Mouse (Mus musculus) retina, postnatal 7 days (tissue): ENCODE data around the gene Rnf10.

Experiments used
- DNase-seq: peaks from one replicate; pipeline ENCODE4 v3.0.0-alpha.2; 2012; ENCODE audit warnings: low read depth, low spot score

Rnf10 gene

GRCm38 (mm10) chr5:115235323-115235771 is 37.4 kb downstream of the Rnf10 start:
- peak; percentile 63 for DNase-seq

- no peak for DNase-seq
These were observed 38.2 kb downstream of the Rnf10 start for GRCm38 (mm10) chr5:115234519-115234918.

- DNase-seq = no peak
These were observed 39.5 kb downstream of the Rnf10 start for GRCm38 (mm10) chr5:115233031-115233780.

GRCm38 (mm10) chr5:115232516-115232915 is 40.2 kb downstream of the Rnf10 start:
- DNase-seq = no peak

- DNase-seq = no peak
These were observed 41.1 kb downstream of the Rnf10 start for GRCm38 (mm10) chr5:115231552-115232120.

GRCm38 (mm10) chr5:115230830-115231551 is 41.7 kb downstream of the Rnf10 start:
- DNase-seq = no peak

GRCm38 (mm10) chr5:115222485-115222884 is 50.2 kb downstream of the Rnf10 start:
- no peak for DNase-seq

- DNase-seq = no peak
These were observed 51.6 kb downstream of the Rnf10 start for GRCm38 (mm10) chr5:115220931-115221640.

GRCm38 (mm10) chr5:115217998-115218397 is 54.7 kb downstream of the Rnf10 start:
- no peak for DNase-seq

- no peak for DNase-seq
These were observed 57.2 kb downstream of the Rnf10 start for GRCm38 (mm10) chr5:115215273-115216185.

- DNase-seq = no peak
These were observed 57.8 kb downstream of the Rnf10 start for GRCm38 (mm10) chr5:115214864-115215263.

GRCm38 (mm10) chr5:115212861-115213260 is 59.8 kb downstream of the Rnf10 start:
- no peak for DNase-seq

GRCm38 (mm10) chr5:115212451-115212850 is 60.2 kb downstream of the Rnf10 start:
- no peak for DNase-seq

- no peak for DNase-seq
These were observed 62.3 kb downstream of the Rnf10 start for GRCm38 (mm10) chr5:115210380-115210779.

GRCm38 (mm10) chr5:115208601-115209000 is 64.1 kb downstream of the Rnf10 start:
- DNase-seq = no peak

- DNase-seq = no peak
These were observed 64.8 kb downstream of the Rnf10 start for GRCm38 (mm10) chr5:115207892-115208291.

- no peak for DNase-seq
These were observed 65.5 kb downstream of the Rnf10 start for GRCm38 (mm10) chr5:115207244-115207643.

GRCm38 (mm10) chr5:115204562-115205311 is 68.0 kb downstream of the Rnf10 start:
- no peak for DNase-seq

GRCm38 (mm10) chr5:115203735-115204561 is 68.8 kb downstream of the Rnf10 start:
- no peak for DNase-seq
